In genomic region chr2:35678440-35678839, GRCm38 (mm10) we compare ENCODE assay signal across 11 mouse cellular contexts.
DNase-seq lines count a peak whose midpoint lies in the region; ATAC-seq lines count a peak whose summit lies in the region.
"Had no signal": no experiment of that assay in that cellular context is flagged by ENCODE, and none has a peak within 500 bp of the region (broad histone marks: within the 10 kb centered on the region; RNA-seq: fewer than 3 reads in every experiment).

No protein-coding gene starts in this region.

- peak overlapping the region; percentile 87 for H3K27ac ChIP-seq in heart, embryonic 15.5 days
- peak overlapping the region; percentile 81; the same call in 1 of the 2 replicates for H3K27ac ChIP-seq in embryonic facial prominence, embryonic 12.5 days
- peak overlapping the region; percentile 38; the same call in 1 of the 2 replicates for H3K27ac ChIP-seq in limb, embryonic 11.5 days (replicated peaks; ENCODE audit: low read depth, low read length)
- H3K27ac ChIP-seq: liver, embryonic 14.5 days had no signal

- no peak overlapping the region for H3K4me3 ChIP-seq in heart, embryonic 15.5 days
- H3K4me3 ChIP-seq in embryonic facial prominence, embryonic 12.5 days = no peak overlapping the region
- no peak overlapping the region for H3K4me3 ChIP-seq in limb, embryonic 11.5 days (ENCODE audit: low read depth, low read length)
- H3K4me3 ChIP-seq: erythroblast, embryonic 14.5 days had no signal

- H3K9ac ChIP-seq in heart, embryonic 15.5 days = no peak overlapping the region
- no peak overlapping the region; the same call in 1 of the 2 replicates for H3K9ac ChIP-seq in embryonic facial prominence, embryonic 12.5 days
- no peak overlapping the region; the same call in 1 of the 2 replicates for H3K9ac ChIP-seq in limb, embryonic 11.5 days (ENCODE audit: low read length)
- H3K9ac ChIP-seq: liver, embryonic 14.5 days had no signal

- H3K36me3 ChIP-seq in heart, embryonic 15.5 days = no peaks in the 10 kb centered on the region
- no peaks in the 10 kb centered on the region for H3K36me3 ChIP-seq in embryonic facial prominence, embryonic 12.5 days
- 0 out of 2 replicates have a peak, but pooled peaks cover 3% of the 10 kb centered on the region for H3K36me3 ChIP-seq in limb, embryonic 11.5 days (ENCODE audit: control insufficient read depth, insufficient read depth, low read length)

- H3K4me1 ChIP-seq in heart, embryonic 15.5 days (replicated peaks) = peaks cover 99% of the 10 kb centered on the region
- peaks cover 97% of the 10 kb centered on the region for H3K4me1 ChIP-seq in embryonic facial prominence, embryonic 12.5 days
- peaks cover 79% of the 10 kb centered on the region for H3K4me1 ChIP-seq in limb, embryonic 11.5 days (ENCODE audit: control insufficient read depth, insufficient read depth, low read length)

- DNase-seq in heart, postnatal 25 days (ENCODE audit: low spot score) = no peak
- peak; percentile 60 for DNase-seq in adipocyte (ENCODE audit: low spot score)
- no peak for DNase-seq in limb, embryonic 11.5 days (ENCODE audit: low spot score)
- DNase-seq in frontal cortex, postnatal 36 days (ENCODE audit: low spot score in 2 of 2) = no peak
- DNase-seq in urinary bladder, postnatal 14 days (ENCODE audit: low spot score) = no peak
- DNase-seq: kidney, adult 8-10 months had no signal

- H3K9me3 ChIP-seq in heart, embryonic 15.5 days (replicated peaks) = no peaks in the 10 kb centered on the region
- H3K9me3 ChIP-seq in embryonic facial prominence, embryonic 12.5 days = no peaks in the 10 kb centered on the region
- no peaks in the 10 kb centered on the region for H3K9me3 ChIP-seq in limb, embryonic 11.5 days (ENCODE audit: control insufficient read depth, low read length)

- H3K27me3 ChIP-seq in heart, embryonic 15.5 days = no peaks in the 10 kb centered on the region
- H3K27me3 ChIP-seq in embryonic facial prominence, embryonic 12.5 days = no peaks in the 10 kb centered on the region
- no peaks in the 10 kb centered on the region for H3K27me3 ChIP-seq in limb, embryonic 11.5 days (ENCODE audit: control insufficient read depth, insufficient read depth, low read length)

- intact Hi-C loops in heart, postnatal 25 days (cut with DNase I) = no loop called here

- ATAC-seq in heart, embryonic 15.5 days (replicated peaks; ENCODE audit: insufficient number of reproducible peaks, insufficient read depth, low FRiP score, low read depth) = no peak
- ATAC-seq in embryonic facial prominence, embryonic 12.5 days (ENCODE audit: insufficient number of reproducible peaks, insufficient read depth, low FRiP score, low TSS enrichment) = no peak
- ATAC-seq in limb, embryonic 11.5 days (ENCODE audit: insufficient number of reproducible peaks, low FRiP score, low TSS enrichment, low read depth) = no peak
- no peak for ATAC-seq in erythroid progenitor cell, adult 5-6 weeks (replicated peaks; ENCODE audit: low FRiP score, poor library complexity, severe bottlenecking)

- WGBS in heart, embryonic 15.5 days = 32% methylated on average over 4 of the region's 4 CpGs
- WGBS in embryonic facial prominence, embryonic 12.5 days = 50% methylated on average over 4 of the region's 4 CpGs
- 38% methylated on average over 4 of the region's 4 CpGs for WGBS in limb, embryonic 11.5 days

- no peak overlapping the region for H3K4me2 ChIP-seq in heart, embryonic 15.5 days
- no peak overlapping the region for H3K4me2 ChIP-seq in embryonic facial prominence, embryonic 12.5 days (replicated peaks)
- H3K4me2 ChIP-seq in limb, embryonic 11.5 days (ENCODE audit: low read depth, severe bottlenecking) = no peak overlapping the region
